Mouse (Mus musculus) heart, adult 2 months (tissue): Measurements from ENCODE around the gene Capn11. TPM values are rescaled to one million over a fixed set of nuclear protein-coding genes. Genes with fewer than 3 reads are reported as not detected.

ENCODE experiments used
- DNase-seq, 2 experiments: peaks; one replicate each; pipeline ENCODE4 v3.0.0; 2021
- H3K27ac ChIP-seq: fragments of 200-600 bp; 2 replicates; pipeline ENCODE4 v1.8.1; 2022
- H3K27me3 ChIP-seq: fragments of 200-500 bp; 2 replicates; pipeline ENCODE4 v1.6.1; 2012; ENCODE audit warnings: mild to moderate bottlenecking, low read length, inconsistent platforms, mixed read lengths; ENCODE audit not compliant: control insufficient read depth, insufficient read depth
- H3K36me3 ChIP-seq: fragments of 200-500 bp; 2 replicates; pipeline ENCODE4 v1.6.1; 2012; ENCODE audit warnings: low read length, inconsistent platforms; ENCODE audit not compliant: control insufficient read depth, insufficient read depth
- H3K4me1 ChIP-seq: fragments of 200-500 bp; 2 replicates; pipeline ENCODE4 v1.6.1; 2011; ENCODE audit warnings: low read length; ENCODE audit not compliant: control insufficient read depth, insufficient read depth
- H3K4me3 ChIP-seq: fragments of 200-600 bp; 2 replicates; pipeline ENCODE4 v1.8.1; 2022
- H3K79me2 ChIP-seq: fragments of 200-500 bp; replicated peaks from 2 replicates; pipeline ENCODE4 v1.6.1; 2012; ENCODE audit warnings: mild to moderate bottlenecking, inconsistent platforms, low read length, moderate library complexity, mixed read lengths; ENCODE audit not compliant: control insufficient read depth, insufficient read depth
- H3K9ac ChIP-seq: fragments of 200-500 bp; 2 replicates; pipeline ENCODE4 v1.6.1; 2012; ENCODE audit warnings: low read depth, mild to moderate bottlenecking, control low read depth, inconsistent platforms, low read length, mixed read lengths
- CTCF ChIP-seq: fragments of 200-600 bp; IDR thresholded peaks from 2 replicates; pipeline ENCODE4 v1.8.1; 2022; ENCODE audit warnings: antibody characterized with exemption, mild to moderate bottlenecking, moderate library complexity
- EP300 ChIP-seq: fragments of 200-500 bp; IDR thresholded peaks from 2 replicates; pipeline ENCODE4 v1.6.1; 2011; ENCODE audit warnings: low read depth, low read length, control low read depth; ENCODE audit not compliant: insufficient read depth
- POLR2A ChIP-seq: fragments of 200-500 bp; IDR thresholded peaks from 2 replicates; pipeline ENCODE4 v1.6.1; 2011; ENCODE audit warnings: mild to moderate bottlenecking, low read depth, low read length, control low read depth; ENCODE audit not compliant: insufficient read depth
- WGBS: fragments of 180-500 bp; shearing (Covaris S2); methylation state at CpG from one replicate; pipeline ENCODE4 v1.1.7; 2018; 5-methylcytosine and 5-hydroxymethylcytosine counted together
- intact Hi-C: fragments of 180-260 bp; cut with DNase I; formaldehyde crosslinking; loops from one replicate; pipeline ENCODE4 v1.15.1; 2025
- long read RNA-seq: library from polyadenylated mRNA; stranded (forward); transcript quantifications from one replicate; pipeline ENCODE4 v2.0.0, GENCODE M21; 2021
- polyA plus RNA-seq: library from polyadenylated mRNA; depleted of rRNA; stranded (reverse); fragments of >200 nt; gene quantifications from 2 replicates; pipeline ENCODE4 v1.2.3, GENCODE M21; 2012; rRNA removed
- total RNA-seq, 2 experiments: library from RNA; stranded (reverse); gene quantifications; 2 replicates each; pipeline ENCODE4 v1.2.3; 2021

The Capn11 gene
- under 1 TPM in 1 of 2 experiments, not detected in 1; 0.59 TPM for total RNA-seq
- polyA plus RNA-seq: not detected in 2 replicates
- long read RNA-seq, partial matches to known transcripts: 0 of 2 reads
- long read RNA-seq, other reads (novel, unspliced or antisense): 2 of 2 reads

GRCm38 (mm10) chr17:45659225-45659624, at the start of gene Capn11:
Gene Capn11, minus strand, starts transcription at chr17:45659325.
- no peaks in the 10 kb centered on the region for H3K27me3 ChIP-seq
- no peak for TF ChIP-seq POLR2A
- TF ChIP-seq EP300: no peak
- no peak for TF ChIP-seq CTCF
- no peak within 1 kb of the TSS for H3K4me3 ChIP-seq
- H3K4me1 ChIP-seq: 0 out of 2 replicates have a peak, but pooled peaks cover 1% of the 10 kb centered on the region
- no peak within 1 kb of the TSS for H3K27ac ChIP-seq
- no peak within 1 kb of the TSS for H3K9ac ChIP-seq
- 81% methylated on average over 4 of the region's 4 CpGs for WGBS
- H3K79me2 ChIP-seq: no peaks in the 10 kb centered on the region
- DNase-seq: no peak
- H3K36me3 ChIP-seq: no peaks in the 10 kb centered on the region
- intact Hi-C loops: no loop called here

DNA sequence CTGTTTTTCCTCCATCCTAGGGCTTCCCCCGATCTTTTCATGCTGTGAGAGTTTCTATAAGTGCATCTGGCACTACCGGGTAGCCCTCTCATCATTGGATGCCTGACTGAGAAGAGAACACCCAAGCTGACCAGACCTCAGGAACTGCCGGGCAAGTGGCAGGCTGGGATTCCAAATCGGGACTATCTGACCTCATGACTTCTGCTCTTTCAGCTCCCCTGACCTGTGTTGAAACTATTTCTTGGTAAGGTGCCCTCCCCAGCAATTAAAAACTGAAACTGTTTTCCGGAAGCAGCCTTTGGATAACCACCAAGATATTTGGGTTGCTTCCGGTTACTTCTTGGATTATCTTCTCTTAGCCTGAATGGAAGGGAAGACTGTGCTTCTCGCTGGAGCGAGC, 49.1 kb upstream of the Capn11 start:
- intact Hi-C loops: no loop called here
- Histone ChIP-seq H3K4me1 (no peaks in the 10 kb centered on the region), H3K27me3 (no peaks in the 10 kb centered on the region), H3K27ac (no peak overlapping the region), H3K36me3 (no peaks in the 10 kb centered on the region), H3K4me3 (no peak overlapping the region), H3K9ac (no peak overlapping the region), H3K79me2 (no peaks in the 10 kb centered on the region)
- 73% methylated on average over 8 of the region's 8 CpGs for WGBS
- no peak for DNase-seq
- TF ChIP-seq POLR2A (no peak), CTCF (no peak), EP300 (no peak)

GRCm38 (mm10) chr17:45707376-45707775, 48.3 kb upstream of the Capn11 start:
- WGBS: 38% methylated on average over 3 of the region's 3 CpGs
- Histone ChIP-seq H3K27me3 (no peaks in the 10 kb centered on the region), H3K27ac (no peak overlapping the region), H3K4me1 (no peaks in the 10 kb centered on the region), H3K36me3 (no peaks in the 10 kb centered on the region), H3K9ac (no peak overlapping the region), H3K4me3 (no peak overlapping the region), H3K79me2 (no peaks in the 10 kb centered on the region)
- intact Hi-C loops: no loop called here
- DNase-seq: no peak
- TF ChIP-seq CTCF: no peak
- no peak for TF ChIP-seq EP300
- TF ChIP-seq POLR2A: no peak

- Histone ChIP-seq H3K9ac (no peak overlapping the region), H3K27ac (no peak overlapping the region), H3K4me3 (no peak overlapping the region), H3K79me2 (no peaks in the 10 kb centered on the region), H3K4me1 (no peaks in the 10 kb centered on the region), H3K27me3 (no peaks in the 10 kb centered on the region), H3K36me3 (no peaks in the 10 kb centered on the region)
- WGBS: 49% methylated on average over 5 of the region's 5 CpGs
- TF ChIP-seq EP300 (no peak), CTCF (no peak), POLR2A (no peak)
- no peak for DNase-seq
- intact Hi-C loops: no loop called here
These were observed 47.7 kb upstream of the Capn11 start for GRCm38 (mm10) chr17:45706796-45707195.

DNA sequence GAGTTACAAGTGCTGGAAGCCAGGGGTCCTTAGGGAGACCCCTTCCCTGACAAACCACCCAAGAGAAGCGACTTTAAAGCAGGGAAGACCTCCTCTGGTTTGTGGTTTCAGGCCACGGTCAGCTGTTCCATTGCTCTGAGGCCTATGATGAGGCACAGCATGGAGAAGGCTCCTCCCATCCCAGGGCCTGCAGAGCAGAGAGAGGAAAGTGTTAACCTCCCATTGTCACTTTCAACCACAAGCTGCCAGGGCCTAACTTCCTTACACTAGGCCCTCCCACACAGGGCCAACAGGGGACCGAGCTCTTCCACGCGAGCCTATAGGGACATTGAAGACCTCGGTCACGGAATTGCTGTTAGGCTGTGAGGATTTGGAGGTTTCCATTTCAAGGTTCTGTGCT, 44.1 kb upstream of the Capn11 start:
- H3K79me2 ChIP-seq: no peaks in the 10 kb centered on the region
- H3K4me1 ChIP-seq: peaks cover 2% of the 10 kb centered on the region; the same call in 1 of the 2 replicates
- intact Hi-C loops: no loop called here
- no peak overlapping the region for H3K27ac ChIP-seq
- no peak for DNase-seq
- TF ChIP-seq POLR2A (no peak), EP300 (no peak), CTCF (no peak)
- H3K4me3 ChIP-seq: no peak overlapping the region
- H3K27me3 ChIP-seq: no peaks in the 10 kb centered on the region
- no peaks in the 10 kb centered on the region for H3K36me3 ChIP-seq
- 49% methylated on average over 7 of the region's 7 CpGs for WGBS
- H3K9ac ChIP-seq: no peak overlapping the region

DNA sequence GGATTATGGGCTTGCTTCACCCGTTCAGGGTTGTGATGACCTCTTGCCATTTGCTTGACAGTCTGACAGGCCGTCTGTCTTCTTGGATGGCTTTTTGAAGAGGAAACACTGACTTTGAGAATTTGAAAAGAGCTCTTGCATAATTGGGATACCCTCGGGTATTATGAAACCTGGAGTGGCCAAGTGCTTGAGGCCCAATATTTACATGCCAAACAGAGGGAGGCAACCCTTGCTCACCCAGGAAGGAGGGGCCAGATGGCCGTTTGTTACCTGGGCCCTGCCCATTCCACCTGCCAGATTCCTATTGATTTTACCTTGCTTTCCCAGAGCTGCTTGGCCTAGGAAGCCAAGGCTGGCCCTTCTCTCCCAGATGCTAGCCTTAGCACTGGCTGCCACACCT, 43.1 kb upstream of the Capn11 start:
- intact Hi-C loops: no loop called here
- no peaks in the 10 kb centered on the region for H3K36me3 ChIP-seq
- H3K9ac ChIP-seq: no peak overlapping the region
- no peak overlapping the region for H3K4me3 ChIP-seq
- H3K27ac ChIP-seq: no peak overlapping the region
- TF ChIP-seq CTCF (no peak), EP300 (no peak), POLR2A (no peak)
- H3K79me2 ChIP-seq: no peaks in the 10 kb centered on the region
- H3K4me1 ChIP-seq: peaks cover 2% of the 10 kb centered on the region; the same call in 1 of the 2 replicates
- WGBS: 60% methylated on average over 4 of the region's 4 CpGs
- H3K27me3 ChIP-seq: no peaks in the 10 kb centered on the region
- DNase-seq: no peak
